Mouse (Mus musculus): ENCODE measurements around the gene Frzb. TPM values are rescaled to one million over a fixed set of nuclear protein-coding genes. Genes with fewer than 3 reads are reported as not detected.

The Frzb gene
- total and polyA plus RNA-seq, 3 experiments, result not detected

- Histone ChIP-seq H3K27me3 (ENCODE audit: control insufficient read depth in 1 of 2, insufficient read depth in 2 of 2, low read length in 2 of 2) (no peaks in the 10 kb centered on the region; a peak in 1 of 4 replicates), H3K79me2 (ENCODE audit: control insufficient read depth, insufficient read depth, low read length, poor library complexity) (no peaks in the 10 kb centered on the region), H3K4me3 (ENCODE audit: control insufficient read depth in 1 of 2, insufficient read depth in 1 of 2, low read depth in 2 of 2, low read length in 2 of 2) (no peak overlapping the region), H3K4me1 (ENCODE audit: control insufficient read depth in 1 of 2, insufficient read depth in 2 of 2, low read length in 2 of 2) (no peaks in the 10 kb centered on the region), H3K36me3 (ENCODE audit: control insufficient read depth in 1 of 2, insufficient read depth in 2 of 2, low read length in 2 of 2) (no peaks in the 10 kb centered on the region), H3K27ac (ENCODE audit: control insufficient read depth, low read depth, low read length) (no peak overlapping the region), H3K9ac (ENCODE audit: control insufficient read depth, low read depth, low read length, poor library complexity, severe bottlenecking) (no peak overlapping the region), H3K9me3 (replicated peaks; ENCODE audit: insufficient read depth, low read length) (no peaks in the 10 kb centered on the region)
- no peak for TF ChIP-seq ZNF384 (IDR thresholded peaks at IDR 0.05; ENCODE audit: low read depth, low read length)
- TF ChIP-seq EP300 (IDR thresholded peaks at IDR 0.05; ENCODE audit: low read depth in 1 of 2, low read length in 2 of 2), result 0 out of 4 replicates have a peak, but pooled peaks of 1 of the 2 experiments have one; percentile 16
- TF ChIP-seq CHD1 (IDR thresholded peaks at IDR 0.05; ENCODE audit: low read depth, low read length), result no peak
- no peak for TF ChIP-seq POLR2AphosphoS5 (IDR thresholded peaks at IDR 0.05; ENCODE audit: borderline replicate concordance, low read depth, low read length)
- no peak for TF ChIP-seq TAL1 (IDR thresholded peaks at IDR 0.05; ENCODE audit: low read length)
- TF ChIP-seq GATA1 (IDR thresholded peaks at IDR 0.05; ENCODE audit: low read depth, low read length), result peak; percentile 39; the same call in 1 of the 2 replicates
- TF ChIP-seq NELFE (IDR thresholded peaks at IDR 0.05; ENCODE audit: low read depth, low read length), result no peak
- no peak for TF ChIP-seq SMC3 (IDR thresholded peaks at IDR 0.05; ENCODE audit: low read depth, low read length)
- no peak for TF ChIP-seq SIN3A (IDR thresholded peaks at IDR 0.05; ENCODE audit: low read length)
- no peak for TF ChIP-seq ZMIZ1 (IDR thresholded peaks at IDR 0.05; ENCODE audit: low read depth, low read length)
- no peak for TF ChIP-seq USF1 (IDR thresholded peaks at IDR 0.05; ENCODE audit: low read depth, low read length)
- no peak for TF ChIP-seq NRF1 (IDR thresholded peaks at IDR 0.05; ENCODE audit: insufficient read depth, low read depth, low read length, poor library complexity, severe bottlenecking)
- TF ChIP-seq USF2 (IDR thresholded peaks at IDR 0.05; ENCODE audit: borderline replicate concordance in 1 of 2, insufficient read depth in 1 of 2, low read depth in 1 of 2, low read length in 2 of 2), result no peak
- no peak for TF ChIP-seq ZC3H11A (IDR thresholded peaks at IDR 0.05; ENCODE audit: low read depth, low read length)
- no peak for TF ChIP-seq RAD21 (IDR thresholded peaks at IDR 0.05; ENCODE audit: low read depth, low read length)
- TF ChIP-seq RCOR1 (IDR thresholded peaks at IDR 0.05; ENCODE audit: low read depth, low read length), result no peak
- no peak for TF ChIP-seq MXI1 (IDR thresholded peaks at IDR 0.05; ENCODE audit: low read depth, low read length)
- peak; percentile 29 for DNase-seq (ENCODE audit: low read depth, low spot score)
These were observed 72.5 kb downstream of the Frzb start for GRCm38 (mm10) chr2:80374892-80375291.

- H3K9ac ChIP-seq (ENCODE audit: control insufficient read depth, low read depth, low read length, poor library complexity, severe bottlenecking), result no peak overlapping the region
- no peaks in the 10 kb centered on the region for H3K4me1 ChIP-seq (ENCODE audit: control insufficient read depth in 1 of 2, insufficient read depth in 2 of 2, low read length in 2 of 2)
- no peaks in the 10 kb centered on the region for H3K36me3 ChIP-seq (ENCODE audit: control insufficient read depth in 1 of 2, insufficient read depth in 2 of 2, low read length in 2 of 2)
- no peaks in the 10 kb centered on the region for H3K27me3 ChIP-seq (ENCODE audit: control insufficient read depth in 1 of 2, insufficient read depth in 2 of 2, low read length in 2 of 2)
- H3K9me3 ChIP-seq (replicated peaks; ENCODE audit: insufficient read depth, low read length), result no peaks in the 10 kb centered on the region
- no peaks in the 10 kb centered on the region for H3K79me2 ChIP-seq (ENCODE audit: control insufficient read depth, insufficient read depth, low read length, poor library complexity)
- TF ChIP-seq MEF2A (IDR thresholded peaks at IDR 0.05; ENCODE audit: extremely low read depth, insufficient replicate concordance, low read depth, low read length, poor library complexity, severe bottlenecking), result no peak
- TF ChIP-seq ZC3H11A (IDR thresholded peaks at IDR 0.05; ENCODE audit: low read depth, low read length), result no peak
- TF ChIP-seq MXI1 (IDR thresholded peaks at IDR 0.05; ENCODE audit: low read depth, low read length), result no peak
- no peak overlapping the region for H3K4me3 ChIP-seq (ENCODE audit: control insufficient read depth in 1 of 2, insufficient read depth in 1 of 2, low read depth in 2 of 2, low read length in 2 of 2)
- no peak for DNase-seq (ENCODE audit: low read depth, low spot score)
- H3K27ac ChIP-seq (ENCODE audit: control insufficient read depth, low read depth, low read length), result no peak overlapping the region
These were observed 76.0 kb downstream of the Frzb start for GRCm38 (mm10) chr2:80371458-80371857.

Other genes with a start within 250 kb of the Frzb start
- gene Prdx6b, start 155.2 kb downstream of the Frzb start, total RNA-seq (2012; rRNA removed), result not detected in 2 replicates
- not detected for gene Prdx6b, start 155.2 kb downstream of the Frzb start, polyA plus RNA-seq (2012; ENCODE audit: insufficient read depth in 1 of 2, insufficient read length in 2 of 2, low read depth in 1 of 2, low replicate concordance in 2 of 2, missing spikeins in 1 of 2)
- gene Dnajc10, start 132.2 kb downstream of the Frzb start, total RNA-seq (2012; rRNA removed), result 53.9 and 65.4 TPM in 2 replicates
- gene Dnajc10, start 132.2 kb downstream of the Frzb start, polyA plus RNA-seq (2012; ENCODE audit: insufficient read depth in 1 of 2, insufficient read length in 2 of 2, low read depth in 1 of 2, low replicate concordance in 2 of 2, missing spikeins in 1 of 2), result 10 to 100 TPM; 35.9 to 51.8 TPM
- 5.9 and 6.3 TPM in 2 replicates for gene Nckap1, start 133.8 kb upstream of the Frzb start, total RNA-seq (2012; rRNA removed)
- gene Nckap1, start 133.8 kb upstream of the Frzb start, polyA plus RNA-seq (2012; ENCODE audit: insufficient read depth in 1 of 2, insufficient read length in 2 of 2, low read depth in 1 of 2, low replicate concordance in 2 of 2, missing spikeins in 1 of 2), result 1 to 10 TPM in 1 of 2 experiments, not detected in 1; 7.1 TPM
- 14.8 and 14.9 TPM in 2 replicates for gene Dusp19, start 169.4 kb upstream of the Frzb start, total RNA-seq (2012; rRNA removed)
- gene Dusp19, start 169.4 kb upstream of the Frzb start, polyA plus RNA-seq (2012; ENCODE audit: insufficient read depth in 1 of 2, insufficient read length in 2 of 2, low read depth in 1 of 2, low replicate concordance in 2 of 2, missing spikeins in 1 of 2), result 10 to 100 TPM in 1 of 2 experiments, not detected in 1; 16.1 TPM
- 49.6 and 51.5 TPM in 2 replicates for gene Nup35, start 169.6 kb upstream of the Frzb start, total RNA-seq (2012; rRNA removed)
- gene Nup35, start 169.6 kb upstream of the Frzb start, polyA plus RNA-seq (2012; ENCODE audit: insufficient read depth in 1 of 2, insufficient read length in 2 of 2, low read depth in 1 of 2, low replicate concordance in 2 of 2, missing spikeins in 1 of 2), result 10 to 100 TPM in 1 of 2 experiments, not detected in 1; 36.1 TPM

Measured in MEL (cell line).